Mouse (Mus musculus) hindbrain, embryonic 16.5 days (tissue): ENCODE measurements at regions not wholly inside any gene's neighbourhood (a gene's known extent, or its start where the extent isn't known, plus 50 kb on each side); places are given as distances from the start of the nearest gene placed in this dataset.
A peak's percentile ranks its signal among the peaks of the same experiment; 100 is the strongest.

Experiments used
- ATAC-seq: fragments of 200-750 bp; cut with Nextera tagmentation; 2 replicates; pipeline ENCODE4 v1.8.0; 2017; ENCODE audit warnings: moderate TSS enrichment, moderate library complexity
- H3K27ac ChIP-seq: fragments of 300-500 bp; sonication (generic); 2 replicates; pipeline ENCODE4 v1.5.1; 2014; ENCODE audit warnings: low read depth, mild to moderate bottlenecking, control low read depth, low read length, moderate library complexity
- H3K27me3 ChIP-seq: fragments of 300-500 bp; sonication (generic); replicated peaks from 2 replicates; pipeline ENCODE4 v1.6.1; 2014; ENCODE audit warnings: low read length; ENCODE audit not compliant: control insufficient read depth, insufficient read depth
- H3K36me3 ChIP-seq: fragments of 300-500 bp; sonication (generic); 2 replicates; pipeline ENCODE4 v1.6.1; 2014; ENCODE audit warnings: mild to moderate bottlenecking, low read length, moderate library complexity, mixed read lengths; ENCODE audit not compliant: control insufficient read depth, insufficient read depth
- H3K4me1 ChIP-seq: fragments of 300-500 bp; sonication (generic); 2 replicates; pipeline ENCODE4 v1.6.1; 2014; ENCODE audit warnings: low read depth, low read length; ENCODE audit not compliant: control insufficient read depth, insufficient read depth
- H3K4me2 ChIP-seq: fragments of 300-500 bp; sonication (generic); 2 replicates; pipeline ENCODE4 v1.6.1; 2014; ENCODE audit warnings: mild to moderate bottlenecking, low read length, control low read depth, moderate library complexity
- H3K4me3 ChIP-seq: fragments of 300-500 bp; sonication (generic); 2 replicates; pipeline ENCODE4 v1.5.1; 2014; ENCODE audit warnings: mild to moderate bottlenecking, low read length, control low read depth, moderate library complexity
- H3K9ac ChIP-seq: fragments of 300-500 bp; sonication (generic); 2 replicates; pipeline ENCODE4 v1.6.1; 2014; ENCODE audit warnings: low read depth, mild to moderate bottlenecking, control low read depth, low read length, moderate library complexity
- H3K9me3 ChIP-seq: fragments of 300-500 bp; sonication (generic); 2 replicates; pipeline ENCODE4 v1.6.1; 2014; ENCODE audit warnings: mild to moderate bottlenecking, low read length, moderate library complexity; ENCODE audit not compliant: control insufficient read depth
- WGBS: fragments of 180-500 bp; shearing (Covaris S2); extraction: QIAGEN DNeasy Blood & Tissue Kit; methylation state at CpG from one replicate; pipeline ENCODE4 v1.1.7; 2014; 5-methylcytosine and 5-hydroxymethylcytosine counted together

DNA sequence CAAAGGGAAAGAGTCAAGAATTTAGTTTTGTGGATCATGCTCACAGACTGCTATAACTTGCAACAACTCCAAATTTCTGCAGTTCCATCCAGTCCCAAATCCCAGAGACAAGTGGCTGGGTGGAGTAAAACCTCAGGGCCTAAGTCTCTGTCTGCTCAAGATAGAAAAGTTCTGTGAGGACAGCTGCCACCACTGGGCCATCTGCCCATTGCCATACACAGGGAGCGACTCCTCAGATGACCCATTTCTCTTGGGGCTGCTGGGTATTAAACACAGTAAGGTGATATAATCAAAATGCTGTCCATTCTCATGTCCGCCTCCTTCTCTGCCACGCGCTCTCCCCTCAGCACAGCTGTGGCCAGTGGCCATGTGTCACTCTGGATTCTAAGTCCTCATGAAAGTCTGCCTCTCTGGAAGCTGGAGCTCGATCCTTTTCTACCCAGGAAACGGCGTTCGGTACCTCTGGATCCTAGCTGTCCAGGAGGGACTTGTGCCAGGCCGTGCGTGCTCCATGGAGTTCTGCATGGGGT, 132.3 kb upstream of the Azi2 start:
- Histone ChIP-seq H3K4me3 (no peak overlapping the region), H3K9me3 (no peaks in the 10 kb centered on the region), H3K9ac (no peak overlapping the region), H3K4me2 (no peak overlapping the region), H3K27me3 (no peaks in the 10 kb centered on the region), H3K36me3 (no peaks in the 10 kb centered on the region), H3K4me1 (no peaks in the 10 kb centered on the region), H3K27ac (no peak overlapping the region)
- ATAC-seq: no peak
- WGBS: 86% methylated on average over 10 of the region's 10 CpGs

DNA sequence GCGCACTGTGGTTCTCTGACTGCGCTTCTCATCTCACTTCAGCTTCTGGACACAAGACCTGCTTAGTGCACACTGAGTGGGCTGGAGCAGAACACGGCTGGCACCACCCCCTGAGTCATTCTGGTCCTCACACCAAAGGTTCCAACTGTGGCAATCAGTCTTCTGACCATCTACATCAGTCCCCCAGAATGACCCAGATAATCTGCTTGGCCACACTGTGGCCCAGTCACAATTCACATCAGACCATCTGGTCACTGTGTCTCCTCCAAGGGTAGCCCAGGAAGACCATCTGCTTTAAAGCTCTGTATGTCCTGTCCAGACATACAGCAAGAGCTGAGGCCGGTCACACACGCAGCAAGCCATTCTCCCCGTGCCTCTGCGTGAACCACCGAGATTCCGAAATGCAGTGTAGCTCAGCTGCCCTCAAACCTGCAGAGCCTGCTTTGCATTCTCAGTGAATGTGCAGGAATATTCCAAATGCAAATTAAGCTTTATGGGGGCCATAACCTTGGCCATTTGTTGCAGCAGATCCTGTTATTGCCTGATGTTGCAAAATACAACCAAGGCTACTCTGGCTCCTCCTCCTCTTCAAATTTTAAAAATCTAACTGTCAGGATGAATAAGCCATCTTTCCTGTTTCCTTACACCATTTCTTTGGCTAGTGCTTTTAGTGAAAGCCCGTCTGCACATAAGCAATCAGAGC, 135.1 kb upstream of the Azi2 start:
- Histone ChIP-seq H3K27me3 (no peaks in the 10 kb centered on the region), H3K36me3 (no peaks in the 10 kb centered on the region), H3K4me3 (no peak overlapping the region), H3K4me1 (no peaks in the 10 kb centered on the region), H3K9me3 (no peaks in the 10 kb centered on the region), H3K9ac (no peak overlapping the region), H3K4me2 (no peak overlapping the region), H3K27ac (no peak overlapping the region)
- WGBS: 74% methylated on average over 10 of the region's 10 CpGs
- ATAC-seq: peak; percentile 54; the same call in 1 of the 2 replicates

DNA sequence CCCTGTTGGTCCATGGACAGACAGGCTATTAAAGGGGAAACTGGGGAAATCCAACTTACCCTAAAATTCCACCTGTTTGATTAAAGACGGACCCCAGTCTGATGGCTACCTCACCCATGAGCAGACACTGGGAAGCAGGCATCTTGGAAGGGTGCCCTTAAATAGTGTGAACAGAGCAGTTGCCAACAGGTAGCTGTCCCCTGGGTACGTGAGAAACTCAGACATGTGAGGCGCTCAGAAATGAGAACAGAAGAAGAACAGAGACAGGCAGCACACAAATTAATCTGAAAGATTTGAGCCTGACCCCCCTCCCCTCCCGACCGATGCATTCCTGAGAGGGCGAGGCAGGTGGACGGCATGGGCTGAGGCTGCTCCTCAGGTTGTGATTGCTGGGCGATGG, 135.7 kb upstream of the Azi2 start:
- Histone ChIP-seq H3K36me3 (no peaks in the 10 kb centered on the region), H3K9me3 (no peaks in the 10 kb centered on the region), H3K4me1 (no peaks in the 10 kb centered on the region), H3K9ac (no peak overlapping the region), H3K4me2 (no peak overlapping the region), H3K27me3 (no peaks in the 10 kb centered on the region), H3K27ac (no peak overlapping the region), H3K4me3 (no peak overlapping the region)
- ATAC-seq: no peak
- WGBS: 89% methylated on average over 8 of the region's 8 CpGs

DNA sequence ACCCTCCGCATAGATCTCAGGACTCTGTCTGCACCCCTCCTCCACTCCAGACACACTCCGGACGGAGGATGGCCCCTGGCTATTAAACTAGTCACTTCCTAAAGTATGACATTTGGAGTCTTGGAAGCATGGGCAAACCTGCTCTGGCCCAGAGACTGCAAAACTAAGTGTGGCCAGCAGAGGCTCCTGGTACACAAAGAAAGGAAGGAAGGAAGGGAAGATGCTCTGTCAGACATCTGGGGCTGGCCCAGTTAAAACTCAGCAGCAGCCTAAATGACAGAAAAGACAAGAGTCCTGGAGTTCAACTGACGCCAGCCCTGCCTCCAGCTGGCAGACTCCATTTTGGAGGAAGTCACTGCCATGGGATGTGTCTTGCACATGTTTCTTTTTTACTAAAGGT, 137.3 kb upstream of the Azi2 start:
- peak; percentile 64 for ATAC-seq
- Histone ChIP-seq H3K9me3 (no peaks in the 10 kb centered on the region), H3K27ac (no peak overlapping the region)

DNA sequence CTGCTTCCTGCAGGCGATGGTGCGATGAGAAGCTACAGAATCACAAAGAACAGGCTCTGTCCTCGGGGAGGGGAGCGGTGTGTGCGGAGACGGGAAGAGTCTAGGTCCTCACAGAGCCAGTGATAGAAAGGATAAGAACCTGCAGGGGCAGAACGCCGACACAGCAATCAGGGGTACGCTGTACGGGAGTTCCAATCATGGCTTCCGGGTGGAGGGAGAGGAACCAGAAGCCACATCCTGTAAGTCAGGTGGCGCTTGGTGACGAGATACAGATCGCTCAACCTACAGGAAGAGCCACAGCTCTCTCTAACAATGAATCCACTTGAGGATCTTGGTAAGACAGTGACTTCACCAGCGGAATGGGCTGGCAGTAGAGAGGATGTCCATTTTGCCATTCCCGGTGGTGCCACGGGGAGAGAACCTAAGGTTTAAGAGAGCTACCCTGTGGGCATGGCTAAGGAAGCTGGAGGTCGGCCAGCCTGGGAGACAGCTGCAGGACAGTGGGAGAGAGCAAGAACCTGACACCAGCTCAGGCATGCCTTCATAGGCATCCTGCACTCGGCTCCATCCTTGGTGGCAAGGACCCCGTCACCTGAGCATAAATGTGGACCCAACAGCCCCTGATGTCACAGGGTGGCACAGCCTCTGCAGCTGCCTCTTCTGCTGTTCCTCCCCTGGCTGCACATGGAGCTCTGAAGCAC, 137.9 kb upstream of the Azi2 start:
- ATAC-seq: no peak
- Histone ChIP-seq H3K27ac (no peak overlapping the region), H3K4me2 (no peak overlapping the region), H3K9ac (no peak overlapping the region), H3K4me1 (no peaks in the 10 kb centered on the region), H3K27me3 (no peaks in the 10 kb centered on the region), H3K9me3 (no peaks in the 10 kb centered on the region), H3K36me3 (no peaks in the 10 kb centered on the region), H3K4me3 (no peak overlapping the region)
- WGBS: 86% methylated on average over 20 of the region's 20 CpGs

More for the DNA sequence above, 137.3 kb upstream of the Azi2 start:
- H3K4me2 ChIP-seq: no peak overlapping the region
- 64% methylated on average over 4 of the region's 4 CpGs for WGBS
- no peaks in the 10 kb centered on the region for H3K27me3 ChIP-seq
- H3K4me3 ChIP-seq: no peak overlapping the region
- no peaks in the 10 kb centered on the region for H3K4me1 ChIP-seq
- no peak overlapping the region for H3K9ac ChIP-seq
- no peaks in the 10 kb centered on the region for H3K36me3 ChIP-seq

DNA sequence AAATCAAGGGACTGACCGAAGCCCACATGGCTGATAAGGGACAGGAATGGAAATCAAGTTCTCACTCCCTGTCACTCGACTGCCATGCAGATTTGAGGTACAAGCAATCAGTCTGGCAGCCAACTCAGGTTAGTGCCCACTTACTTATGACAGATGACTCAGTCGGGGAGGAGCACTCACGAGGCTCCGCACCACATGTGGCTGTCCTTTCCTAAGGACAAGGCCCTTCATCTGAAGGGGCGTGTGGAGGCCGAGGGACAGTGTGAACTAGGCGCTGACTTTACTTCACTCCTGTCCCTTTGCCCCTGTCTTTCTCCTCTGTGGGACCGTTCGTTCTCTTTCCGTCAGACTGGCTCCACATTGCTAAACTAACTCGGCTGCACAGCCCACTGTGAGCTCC, 139.7 kb upstream of the Azi2 start:
- Histone ChIP-seq H3K27me3 (no peaks in the 10 kb centered on the region), H3K36me3 (no peaks in the 10 kb centered on the region), H3K9ac (no peak overlapping the region), H3K9me3 (no peaks in the 10 kb centered on the region), H3K4me2 (no peak overlapping the region), H3K4me3 (no peak overlapping the region), H3K4me1 (no peaks in the 10 kb centered on the region), H3K27ac (no peak overlapping the region)
- 91% methylated on average over 12 of the region's 12 CpGs for WGBS
- no peak for ATAC-seq

DNA sequence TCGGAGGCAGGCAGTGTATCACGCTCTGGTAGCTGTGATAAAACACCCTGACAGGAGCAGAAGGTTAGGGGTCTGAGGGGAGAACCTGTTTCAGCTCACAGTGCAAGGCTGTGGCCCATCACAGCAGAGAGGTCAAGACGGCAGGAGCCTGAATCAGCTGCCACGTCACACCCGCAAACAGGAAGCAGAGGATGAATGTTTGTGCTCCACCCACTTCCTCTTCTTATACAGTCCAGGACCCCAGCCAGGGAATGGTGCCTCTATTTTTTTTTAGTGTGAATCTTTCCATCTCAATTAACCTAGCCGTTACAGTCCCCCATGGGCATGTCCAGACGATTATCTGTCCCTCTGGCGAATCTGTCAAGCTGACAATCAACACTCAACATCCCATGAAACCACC, 143.8 kb upstream of the Azi2 start:
- no peaks in the 10 kb centered on the region for H3K36me3 ChIP-seq
- ATAC-seq: no peak
- no peak overlapping the region for H3K4me2 ChIP-seq
- no peaks in the 10 kb centered on the region for H3K4me1 ChIP-seq
- H3K9me3 ChIP-seq: no peaks in the 10 kb centered on the region
- WGBS: 74% methylated on average over 8 of the region's 8 CpGs
- H3K27me3 ChIP-seq: no peaks in the 10 kb centered on the region
- H3K4me3 ChIP-seq: no peak overlapping the region
- H3K27ac ChIP-seq: no peak overlapping the region
- H3K9ac ChIP-seq: no peak overlapping the region

DNA sequence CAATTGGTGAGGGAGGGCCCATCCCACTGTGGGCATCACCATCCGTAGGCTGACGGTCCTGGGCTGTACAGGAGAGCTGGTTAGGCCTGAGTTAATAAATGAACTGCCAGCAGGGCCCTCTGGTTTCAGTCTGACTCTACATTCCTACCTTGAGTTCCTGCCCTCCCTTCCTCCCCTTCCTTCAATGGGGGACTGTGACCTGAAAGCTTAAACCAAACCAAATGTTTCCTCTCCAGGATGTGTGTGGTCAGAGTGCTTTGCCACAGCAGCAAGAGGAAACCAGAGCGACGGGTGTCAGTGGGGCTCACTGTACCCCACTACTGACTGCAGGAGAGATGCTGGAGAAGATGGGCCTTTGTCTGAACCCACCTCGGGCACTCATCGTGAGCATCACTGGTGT, 147.7 kb upstream of the Azi2 start:
- no peaks in the 10 kb centered on the region for H3K9me3 ChIP-seq
- no peaks in the 10 kb centered on the region for H3K27me3 ChIP-seq
- H3K4me1 ChIP-seq: no peaks in the 10 kb centered on the region
- H3K4me3 ChIP-seq: no peak overlapping the region
- H3K27ac ChIP-seq: no peak overlapping the region
- ATAC-seq: no peak
- 79% methylated on average over 6 of the region's 6 CpGs for WGBS
- H3K4me2 ChIP-seq: no peak overlapping the region
- no peaks in the 10 kb centered on the region for H3K36me3 ChIP-seq
- no peak overlapping the region for H3K9ac ChIP-seq

DNA sequence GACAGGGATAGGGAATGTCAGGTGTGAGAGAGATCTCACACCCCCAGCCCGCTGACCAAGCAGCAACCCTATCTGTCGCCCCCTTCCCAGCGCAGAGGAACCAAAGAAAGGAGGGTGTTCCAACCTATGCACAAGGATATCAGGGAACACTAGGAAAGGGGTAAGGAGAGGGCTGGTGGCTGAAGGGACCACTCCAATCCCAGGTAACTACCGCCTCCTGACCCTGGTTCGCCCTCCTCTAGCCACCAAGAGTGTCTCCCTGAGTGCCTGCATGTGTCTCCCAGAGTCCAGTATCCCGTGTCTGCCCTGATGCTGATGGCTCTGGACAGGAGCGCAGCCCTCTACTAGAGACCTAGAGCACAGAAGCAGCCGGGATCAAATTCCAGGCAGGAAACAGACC, 167.1 kb upstream of the Azi2 start:
- H3K9me3 ChIP-seq: no peaks in the 10 kb centered on the region
- peak overlapping the region; percentile 91 for H3K4me2 ChIP-seq
- H3K27ac ChIP-seq: peak overlapping the region; percentile 92
- 31% methylated on average over 8 of the region's 8 CpGs for WGBS
- peak overlapping the region; percentile 87 for H3K9ac ChIP-seq
- ATAC-seq: 0 out of 2 replicates have a peak, but pooled peaks have one; percentile 7
- peak overlapping the region; percentile 76 for H3K4me3 ChIP-seq
- peaks cover 12% of the 10 kb centered on the region; the same call in 1 of the 2 replicates for H3K4me1 ChIP-seq
- no peaks in the 10 kb centered on the region for H3K27me3 ChIP-seq
- no peaks in the 10 kb centered on the region for H3K36me3 ChIP-seq
